Mouse (Mus musculus): ENCODE data around the gene 9330161L09Rik. TPM values are rescaled to one million over a fixed set of nuclear protein-coding genes. Genes with fewer than 3 reads are reported as not detected.

The 9330161L09Rik gene
- total RNA-seq, 4 experiments from 2014 or later, result 0.99 to 3.4 (median 2.1) TPM

DNA sequence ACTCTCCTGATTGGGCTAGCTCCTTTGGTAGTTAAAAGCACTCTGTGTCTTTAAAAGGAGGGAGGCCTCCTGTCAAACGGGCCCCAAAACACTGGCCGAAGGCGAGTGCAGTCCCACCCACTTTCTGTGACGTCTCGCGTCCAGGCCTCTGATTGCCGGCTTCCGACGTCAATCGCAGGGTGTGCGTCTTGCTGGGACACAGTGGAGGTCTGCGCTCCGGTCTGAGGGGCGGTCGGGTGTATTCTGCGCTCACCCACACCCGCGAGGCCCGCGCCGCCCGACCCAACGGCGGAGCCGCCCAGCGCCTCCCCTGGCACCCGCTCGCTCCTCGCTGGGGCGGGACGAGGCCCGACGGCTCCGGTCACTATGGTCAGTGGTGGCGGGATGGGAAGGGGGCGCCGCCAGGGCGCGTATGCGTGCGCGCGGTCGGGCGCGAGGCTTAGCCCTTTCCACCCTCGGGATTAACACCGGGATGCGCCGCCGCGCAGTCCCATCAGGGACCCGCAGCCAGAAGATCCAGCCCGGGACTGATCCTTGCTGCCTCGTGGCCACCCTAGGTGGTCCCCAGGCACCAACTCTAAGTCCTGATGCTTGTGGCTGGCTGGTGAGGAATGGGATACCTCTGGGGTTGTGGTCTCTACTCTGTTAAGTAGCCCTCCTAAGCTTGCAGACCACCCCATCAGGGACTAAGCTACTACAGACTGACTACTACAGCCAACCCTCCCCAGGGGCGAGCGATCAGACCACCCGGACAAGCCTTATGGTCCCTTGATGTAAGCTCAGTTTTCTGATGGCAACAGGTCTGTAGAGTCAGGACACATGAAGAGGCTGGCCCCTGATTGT lies 18.9 kb downstream of the 9330161L09Rik start, which contains the start of gene Otub2:
TSS of gene Otub2 (plus strand) at position 178 of the 843 bp plus-strand sequence.
- peak; percentile 96 for DNase-seq

DNA sequence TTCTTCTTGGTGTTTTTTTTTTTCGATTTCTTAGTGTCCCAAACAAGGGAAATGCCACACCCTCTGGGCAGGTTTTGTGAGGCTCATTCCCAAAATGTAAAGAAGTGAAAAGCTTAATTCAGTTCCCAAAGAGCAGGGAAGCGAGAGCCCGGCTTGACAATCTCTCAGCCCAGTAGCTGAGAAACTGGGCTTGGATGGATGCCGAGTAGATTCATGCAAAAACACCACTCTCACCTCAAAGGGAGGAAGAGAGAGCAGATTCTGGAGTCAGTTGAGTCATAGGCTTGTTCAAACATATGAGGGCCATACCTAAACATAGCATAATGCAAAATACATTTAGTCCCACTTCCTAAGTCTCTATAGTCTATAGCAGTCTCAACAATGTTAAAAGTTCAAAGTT lies 27.4 kb downstream of the 9330161L09Rik start:
- no peak for DNase-seq

DNA sequence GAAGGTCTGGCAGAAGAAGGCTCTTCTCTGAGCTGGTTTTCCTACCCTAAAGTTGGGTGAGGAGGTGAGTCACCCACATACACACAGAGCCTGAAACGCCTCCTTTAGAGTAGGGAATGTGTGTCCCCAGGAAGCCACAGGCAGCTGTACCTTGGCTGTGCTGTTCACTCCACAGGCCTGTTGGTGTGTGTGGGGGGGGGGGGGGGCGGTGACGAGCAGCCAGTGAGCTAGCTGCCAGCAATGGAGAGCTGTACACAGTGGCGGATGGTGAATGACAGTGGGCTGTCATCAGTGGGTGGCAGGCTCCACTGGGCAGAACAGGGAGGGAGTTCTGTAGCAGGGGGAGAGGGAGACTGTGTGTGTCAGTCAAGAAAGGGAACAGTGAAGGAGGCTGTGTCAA lies 30.8 kb downstream of the 9330161L09Rik start:
- no peak for DNase-seq

DNA sequence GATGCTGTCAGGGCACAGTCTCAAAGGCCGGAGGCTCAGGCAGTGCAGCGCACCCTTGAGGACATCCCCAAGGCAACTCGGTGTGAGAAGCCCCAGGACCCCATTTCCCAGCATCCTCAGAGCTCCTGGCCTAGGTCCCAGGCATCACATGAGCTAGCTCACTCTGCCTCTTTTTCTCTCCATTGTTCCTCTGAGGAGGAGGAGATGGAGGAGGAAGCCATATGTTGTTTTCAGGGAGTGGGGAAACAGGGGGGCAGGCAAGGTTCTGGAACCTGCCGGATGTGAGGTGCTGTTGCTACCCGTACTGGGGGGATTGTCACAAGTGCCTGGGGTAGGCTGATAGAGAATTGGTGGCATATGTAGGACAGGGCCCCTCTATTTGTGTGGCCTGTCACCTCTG lies 31.5 kb downstream of the 9330161L09Rik start:
- DNase-seq, result no peak

GRCm38 (mm10) chr12:103373530-103374236 lies 33.9 kb downstream of the 9330161L09Rik start:
- no peak for DNase-seq

- DNase-seq, result no peak
Observed at GRCm38 (mm10) chr12:103371711-103372110, 35.9 kb downstream of the 9330161L09Rik start.

- DNase-seq, result no peak
Observed at GRCm38 (mm10) chr12:103370861-103371260, 36.8 kb downstream of the 9330161L09Rik start.

GRCm38 (mm10) chr12:103368777-103369176 lies 38.8 kb downstream of the 9330161L09Rik start:
- no peak for DNase-seq

DNA sequence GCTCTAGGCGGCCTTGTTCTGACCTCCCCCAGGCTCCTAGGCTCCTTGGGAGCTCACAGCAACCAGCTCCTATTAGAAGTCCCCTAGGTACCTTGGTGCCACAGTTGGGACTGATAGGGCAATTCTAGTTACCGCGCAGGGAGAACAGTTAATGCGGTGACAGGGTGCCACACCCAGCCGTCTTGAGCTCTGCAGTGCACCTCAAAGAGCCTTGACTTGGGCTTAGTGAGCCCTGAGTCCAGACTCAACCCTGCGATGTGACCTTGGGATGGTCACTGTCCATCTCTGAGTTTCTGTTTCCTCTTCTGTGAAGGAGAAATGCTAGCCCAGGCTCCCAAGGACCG lies 39.3 kb downstream of the 9330161L09Rik start:
- no peak for DNase-seq

DNA sequence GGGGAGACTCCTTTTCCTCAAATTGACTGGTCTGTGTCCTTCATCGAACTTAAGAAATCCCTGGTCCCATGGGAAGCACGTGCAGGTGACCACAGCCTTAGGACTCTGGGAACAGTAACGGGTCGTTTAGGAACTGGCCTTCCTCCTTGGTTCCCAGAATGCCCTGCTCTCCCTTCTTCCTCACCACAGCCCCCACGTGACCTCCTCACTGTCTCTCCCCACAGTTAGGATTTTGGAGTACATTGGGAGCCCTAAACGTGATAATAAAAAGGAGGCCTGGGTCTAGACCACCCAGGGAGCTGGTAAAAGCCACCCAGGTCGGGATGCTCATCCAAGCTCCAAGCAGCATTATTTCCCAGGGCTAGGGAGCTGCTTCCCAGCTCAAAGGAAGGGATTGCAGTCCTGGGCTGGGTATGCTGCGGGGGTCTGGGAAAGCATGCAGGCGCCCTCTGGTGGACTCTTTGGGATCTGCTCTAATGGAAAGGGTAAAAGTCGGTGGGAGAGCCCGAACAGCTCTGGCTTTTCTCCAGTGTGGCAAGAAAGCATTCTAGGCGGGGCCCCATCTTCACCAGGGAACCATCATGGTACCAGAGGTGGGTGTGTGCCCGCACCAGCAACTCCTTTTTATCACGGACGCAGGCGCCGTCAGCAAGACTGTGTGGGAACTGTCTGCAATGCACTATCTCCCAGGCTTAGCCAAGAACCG lies 39.8 kb downstream of the 9330161L09Rik start:
- DNase-seq, result no peak

GRCm38 (mm10) chr12:103367171-103367570 lies 40.4 kb downstream of the 9330161L09Rik start:
- no peak for DNase-seq

GRCm38 (mm10) chr12:103362336-103362735 lies 45.3 kb downstream of the 9330161L09Rik start:
- no peak for DNase-seq

DNA sequence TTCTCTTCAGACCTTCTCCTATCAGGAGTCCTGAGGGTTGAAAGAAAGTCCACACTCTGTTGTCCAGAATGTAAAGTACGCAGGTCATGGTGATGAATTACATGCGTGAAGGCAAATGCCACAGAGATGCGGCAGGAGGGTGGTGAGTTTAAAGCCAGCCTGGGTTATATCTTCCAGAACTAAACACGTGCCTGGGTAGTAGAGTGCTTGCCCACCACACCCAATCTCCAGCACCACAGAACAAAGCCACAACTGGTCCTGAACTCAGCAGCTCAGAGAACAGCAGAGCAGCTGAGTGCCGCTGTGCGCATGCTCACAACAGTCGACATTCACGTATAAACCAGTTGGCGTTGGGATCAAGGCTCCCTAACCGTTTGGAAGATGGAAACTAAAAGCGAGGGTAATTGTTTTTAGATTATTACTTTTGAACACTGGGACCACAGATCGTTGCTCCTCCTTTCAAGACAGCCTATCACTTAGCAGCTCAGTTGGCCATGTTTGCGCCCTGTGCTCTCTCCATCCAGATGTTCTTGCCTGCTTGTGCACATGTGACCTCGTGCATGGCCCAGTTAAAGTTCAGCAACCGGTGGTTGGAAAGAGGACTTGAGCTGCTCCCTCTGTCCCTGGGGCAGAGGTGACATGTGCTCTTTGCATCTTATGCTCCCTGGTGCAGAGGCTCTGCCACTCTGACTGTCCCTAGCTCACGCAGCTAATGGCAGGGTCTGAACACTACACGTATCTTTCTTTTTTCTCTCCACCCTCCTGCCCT lies 45.9 kb downstream of the 9330161L09Rik start:
- DNase-seq, result no peak

DNA sequence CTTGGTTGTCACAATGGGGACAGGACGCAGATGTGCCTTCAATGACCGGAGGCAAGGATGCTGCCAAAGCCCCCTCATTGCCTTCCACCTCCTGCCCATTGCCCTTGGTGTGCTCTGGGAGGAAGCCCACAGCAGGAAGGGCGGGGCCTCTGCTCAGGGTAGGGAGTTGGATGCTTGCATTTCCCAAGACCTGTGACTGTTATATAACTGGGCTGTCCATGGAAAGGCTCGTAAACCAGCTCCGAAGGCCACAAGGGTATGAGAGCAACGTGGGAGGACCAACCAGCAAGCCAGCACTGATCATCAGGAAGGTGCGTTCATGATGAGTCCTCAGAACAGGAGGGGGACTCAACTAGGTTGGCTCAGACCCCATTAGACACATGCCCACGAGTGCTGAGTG lies 46.8 kb downstream of the 9330161L09Rik start:
- DNase-seq, result no peak

GRCm38 (mm10) chr12:103358951-103359801 lies 48.4 kb downstream of the 9330161L09Rik start:
- DNase-seq, result no peak

DNA sequence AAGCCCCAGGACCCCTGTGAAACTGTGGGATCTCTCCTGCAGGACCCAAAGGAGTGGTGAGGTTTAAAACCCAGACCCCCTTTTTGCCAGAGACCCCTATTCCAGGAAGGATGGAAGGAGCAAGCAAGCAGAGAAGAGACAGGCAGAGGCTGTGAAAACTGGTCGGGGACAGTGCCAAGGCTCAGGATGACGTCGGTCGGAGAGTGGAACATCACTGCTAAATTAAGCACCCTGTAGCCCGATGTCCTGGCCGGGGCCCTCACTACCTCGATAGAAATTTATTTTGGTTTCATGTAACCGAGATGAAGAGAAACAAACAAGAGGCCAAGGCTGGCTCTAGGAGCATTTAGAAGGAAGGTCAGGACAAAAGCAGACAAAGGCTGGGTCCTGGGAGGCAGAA lies 49.4 kb downstream of the 9330161L09Rik start:
- no peak for DNase-seq

Other genes starting within 250 kb of the 9330161L09Rik start
- gene Prima1, start 165.7 kb downstream of the 9330161L09Rik start, total RNA-seq (2022), result 1 to 10 TPM; 1.9 to 3.9 (median 2.5) TPM
- not detected for gene Fam181a, start 96.8 kb downstream of the 9330161L09Rik start, total RNA-seq (2022)
- 1 to 10 TPM in 1 of 4 experiments, under 1 TPM in 3; 0.74 to 1.5 (median 0.83) TPM for gene Asb2, start 51.8 kb downstream of the 9330161L09Rik start, total RNA-seq (2022)
- 1 to 10 TPM; 3.8 to 6.6 (median 4.5) TPM for gene Otub2, start 19.1 kb downstream of the 9330161L09Rik start, total RNA-seq (2022)
- 100 to 1,000 TPM; 131 to 169 (median 147) TPM for gene Ddx24, start 18.0 kb upstream of the 9330161L09Rik start, total RNA-seq (2022)
- gene Ifi27, start 26.4 kb upstream of the 9330161L09Rik start, total RNA-seq (2022), result 1,000 to 10,000 TPM; 1,094 to 1,254 (median 1,159) TPM
- gene Ifi27l2a, start 35.9 kb upstream of the 9330161L09Rik start, total RNA-seq (2022), result 100 to 1,000 TPM; 264 to 566 (median 340) TPM
- not detected for gene Ifi27l2b, start 49.4 kb upstream of the 9330161L09Rik start, total RNA-seq (2022)
- gene Ppp4r4, start 124.5 kb upstream of the 9330161L09Rik start, total RNA-seq (2022), result 10 to 100 TPM in 1 of 4 experiments, 1 to 10 TPM in 3; 4.0 to 11.1 (median 7.3) TPM
- under 1 TPM in 3 of 4 experiments, not detected in 1; 0.25 to 0.61 (median 0.27) TPM for gene Serpina10, start 223.6 kb upstream of the 9330161L09Rik start, total RNA-seq (2022)
- gene Serpina6, start 249.4 kb upstream of the 9330161L09Rik start, total RNA-seq (2022), result 10 to 100 TPM in 1 of 4 experiments, 1 to 10 TPM in 1, under 1 TPM in 2; 0.56 to 12.4 (median 4.6) TPM

Data from adrenal gland, adult 8-10 months (tissue).